Mouse (Mus musculus): Measurements from ENCODE around the gene Cct2. TPM values are rescaled to one million over a fixed set of nuclear protein-coding genes. Genes with fewer than 3 reads are reported as not detected.
"Not testable (repeated sequence)": the region's sequence is repeated elsewhere in the genome, so short reads cannot be mapped to it uniquely, and the experiment has no call there.

Cct2 gene
- total RNA-seq, 2 experiments from 2014 or later: 174 to 178 TPM

DNA sequence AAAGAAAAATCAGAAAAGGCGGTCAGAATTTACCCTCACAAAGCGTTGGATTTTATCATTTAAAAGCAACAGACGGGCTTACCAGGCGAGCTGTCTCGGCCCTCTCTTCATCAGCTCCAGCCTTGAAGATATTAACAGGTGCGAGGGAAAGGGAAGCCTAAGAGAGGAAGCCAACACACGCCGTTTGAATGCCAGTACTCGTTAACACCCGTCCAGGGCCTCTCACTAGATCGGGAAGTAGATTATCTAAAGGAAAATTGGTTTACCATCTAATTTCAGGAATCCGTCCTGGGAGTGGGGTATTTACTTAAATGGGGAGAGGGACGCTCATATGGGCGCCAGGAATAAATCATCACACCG is 740 bp downstream of the Cct2 start:
- no peak for DNase-seq (ENCODE audit: low spot score in 2 of 2)

DNA sequence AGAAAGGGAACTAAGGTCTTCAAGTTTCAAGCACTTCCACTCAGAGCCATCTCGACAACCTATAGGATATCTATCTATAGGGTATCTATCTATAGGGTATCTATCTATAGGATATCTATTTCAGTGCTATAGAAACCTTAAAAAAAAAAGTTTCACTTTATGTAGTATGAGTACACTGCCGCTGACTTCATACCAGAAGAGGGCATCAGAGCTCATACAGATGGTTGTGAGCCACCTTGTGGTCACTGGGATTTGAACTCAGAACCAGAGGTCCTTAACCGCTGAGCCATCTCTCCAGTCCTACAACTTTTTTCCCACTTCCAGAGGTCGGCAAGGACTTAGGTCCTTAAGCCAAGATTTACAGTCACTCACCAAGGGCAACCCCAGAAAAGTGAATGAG is 7.9 kb downstream of the Cct2 start:
- DNase-seq (ENCODE audit: low spot score in 2 of 2): no peak

DNA sequence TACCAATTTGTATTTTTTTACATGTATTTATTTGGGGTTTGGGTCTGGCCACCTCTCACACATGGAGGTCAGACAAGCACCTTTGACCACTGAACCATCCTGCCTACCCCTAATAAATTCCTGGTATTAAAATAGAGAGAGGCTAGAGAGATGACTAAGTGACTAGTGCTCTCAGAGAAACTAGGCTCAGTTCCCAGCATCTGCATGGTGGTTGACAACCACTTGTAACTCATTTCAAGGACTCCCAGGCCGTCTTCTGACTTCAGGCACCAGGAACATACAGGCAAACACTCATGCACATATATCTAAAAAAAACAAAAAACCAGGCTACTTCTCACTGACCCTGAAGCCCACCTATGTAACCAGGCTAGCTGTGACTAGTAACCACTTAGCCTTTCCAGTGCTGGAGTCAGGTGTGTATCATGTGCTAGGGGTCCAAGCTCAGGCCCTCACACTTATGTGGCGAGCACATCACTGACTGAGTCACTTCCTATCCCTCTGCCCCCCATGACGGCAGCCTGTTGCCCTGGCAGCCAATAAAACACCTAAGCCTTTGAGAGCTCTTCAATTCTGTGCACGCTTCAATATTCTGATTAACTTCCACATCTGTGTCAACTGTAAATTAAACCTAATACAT is 13.5 kb downstream of the Cct2 start:
- no peak for DNase-seq (ENCODE audit: low spot score in 2 of 2)

DNA sequence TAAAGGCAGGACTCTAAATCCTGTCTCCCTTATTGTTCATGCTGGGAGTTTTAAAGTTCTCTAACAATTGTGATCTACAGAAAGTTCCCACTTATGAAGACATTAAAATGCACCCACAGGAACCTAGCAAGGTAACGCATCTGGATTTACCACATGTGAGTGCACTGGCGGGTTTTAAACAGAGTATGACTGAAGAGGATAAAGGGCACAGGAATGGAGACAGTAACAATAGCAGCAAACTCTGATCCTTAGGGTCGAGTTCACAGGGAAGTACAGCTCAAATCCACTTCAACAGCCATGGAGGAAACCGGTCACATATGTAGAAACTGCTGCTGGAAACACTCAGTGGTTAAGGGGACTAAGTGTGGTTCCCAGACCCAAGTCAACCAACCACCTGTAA is 14.4 kb downstream of the Cct2 start:
- no peak for DNase-seq (ENCODE audit: low spot score in 2 of 2)

DNA sequence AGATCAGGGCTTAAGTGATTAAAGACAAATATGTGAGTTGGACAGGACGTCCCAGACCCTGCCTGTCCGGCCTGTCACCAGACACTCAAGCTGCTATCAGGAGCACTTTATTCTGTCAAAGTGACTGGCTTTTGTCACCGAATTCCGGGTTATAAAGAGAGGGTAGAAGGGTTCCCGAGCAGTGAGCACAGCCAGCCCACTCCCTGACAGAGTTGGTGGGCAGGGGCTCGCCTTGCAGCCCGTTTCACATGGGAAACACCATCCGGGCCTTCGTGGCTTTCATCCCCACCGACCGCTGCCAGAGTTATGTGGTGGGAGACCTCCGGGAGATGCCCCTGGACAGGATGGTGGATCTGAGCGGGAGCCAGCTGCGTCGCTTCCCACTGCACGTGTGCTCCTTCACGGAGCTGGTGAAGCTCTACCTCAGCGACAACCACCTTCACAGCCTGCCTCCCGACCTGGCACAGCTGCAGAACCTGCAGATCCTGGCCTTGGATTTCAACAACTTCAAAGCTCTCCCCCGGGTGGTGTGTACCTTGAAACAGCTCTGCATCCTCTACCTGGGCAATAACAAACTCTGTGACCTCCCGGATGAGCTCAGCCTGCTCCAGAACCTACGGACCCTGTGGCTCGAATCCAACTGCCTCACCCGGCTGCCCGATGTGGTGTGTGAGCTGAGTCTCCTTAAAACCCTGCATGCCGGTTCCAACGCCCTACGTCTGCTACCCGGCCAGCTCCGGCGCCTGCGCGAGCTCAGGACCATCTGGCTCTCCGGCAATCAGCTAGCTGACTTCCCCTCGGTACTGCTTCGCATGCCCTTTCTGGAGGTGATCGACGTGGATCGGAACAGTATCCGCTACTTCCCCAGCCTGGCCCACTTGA is 18.2 kb downstream of the Cct2 start, which contains the start of gene Lrrc10:
Gene Lrrc10 (plus strand): TSS at position 167 of the 882 bp plus-strand sequence.
- DNase-seq (ENCODE audit: low spot score in 2 of 2): peak; percentile 50 to 69

DNA sequence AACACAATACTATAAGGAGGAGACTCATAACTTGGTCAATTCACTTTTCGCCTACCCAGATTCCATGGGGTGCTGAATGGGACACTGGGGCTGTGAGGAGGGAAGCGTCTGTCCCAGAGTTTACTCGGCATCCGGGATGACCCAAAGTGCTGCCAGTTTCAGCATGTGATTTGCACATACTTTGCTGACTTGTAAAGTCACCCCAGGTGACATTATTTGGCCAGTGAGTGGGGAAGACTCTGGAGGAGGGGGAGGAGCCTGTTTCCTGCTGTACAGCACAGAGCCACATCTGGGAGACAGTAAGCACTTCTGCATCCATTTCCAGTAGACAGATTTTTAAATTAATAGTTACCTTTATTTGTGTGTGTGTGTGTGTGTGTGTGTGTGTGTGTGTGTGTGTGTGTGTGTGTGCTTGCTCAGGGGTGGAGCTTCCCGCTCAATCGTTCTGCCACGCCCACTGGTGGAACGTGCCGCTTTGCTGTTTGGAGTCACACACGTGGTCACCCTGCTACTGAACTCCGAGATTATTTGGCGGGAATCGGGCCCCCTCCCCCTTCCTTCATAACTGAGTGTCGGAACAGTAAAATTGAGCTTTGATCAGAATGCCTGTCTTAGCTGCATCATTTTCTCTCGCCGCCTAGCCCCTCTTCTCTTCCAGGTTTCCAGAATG is 20.0 kb downstream of the Cct2 start:
- DNase-seq (ENCODE audit: low spot score in 2 of 2): not testable (repeated sequence)

DNA sequence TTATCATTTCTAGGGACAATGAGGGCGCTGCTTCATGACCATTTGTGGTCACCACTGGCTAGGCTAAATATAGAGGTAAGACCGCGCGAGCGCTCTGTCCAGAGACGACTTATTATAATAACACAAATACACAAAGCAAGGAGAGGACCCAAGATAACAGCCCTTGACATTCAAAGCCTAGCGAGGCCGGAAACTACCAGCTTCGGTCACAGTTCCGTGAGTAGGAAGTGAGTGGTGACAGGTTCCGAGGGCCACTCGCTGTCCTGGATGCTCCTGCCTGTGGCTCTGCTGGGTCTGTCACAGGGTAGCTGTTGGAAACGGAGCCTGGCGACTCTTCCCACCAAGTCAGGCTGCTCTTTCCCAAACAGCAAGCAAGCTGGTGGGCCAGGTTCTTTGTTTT is 21.3 kb downstream of the Cct2 start:
- no peak for DNase-seq (ENCODE audit: low spot score in 2 of 2)

DNA sequence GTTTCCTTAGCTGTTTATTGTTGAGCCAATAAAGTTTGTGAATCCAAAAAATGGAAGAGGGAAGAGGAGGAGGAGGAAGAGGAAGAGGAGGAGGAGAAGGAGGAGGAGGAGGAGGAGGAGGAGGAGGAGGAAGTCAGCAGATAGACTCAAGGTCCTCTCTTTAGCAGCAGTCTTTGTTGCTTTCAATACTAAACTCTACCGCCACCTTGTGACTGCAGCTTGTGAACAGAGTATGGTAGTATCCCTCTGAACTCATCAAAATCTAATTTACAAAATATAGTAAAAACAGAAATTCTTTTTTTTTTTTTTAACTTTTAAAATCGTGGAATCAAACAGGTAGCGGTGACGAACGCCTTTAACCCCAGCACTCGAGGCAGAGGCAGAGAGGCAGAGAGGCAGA is 23.3 kb downstream of the Cct2 start:
- peak in 1 of 2 experiments; percentile 57 for DNase-seq (ENCODE audit: low spot score in 2 of 2)

DNA sequence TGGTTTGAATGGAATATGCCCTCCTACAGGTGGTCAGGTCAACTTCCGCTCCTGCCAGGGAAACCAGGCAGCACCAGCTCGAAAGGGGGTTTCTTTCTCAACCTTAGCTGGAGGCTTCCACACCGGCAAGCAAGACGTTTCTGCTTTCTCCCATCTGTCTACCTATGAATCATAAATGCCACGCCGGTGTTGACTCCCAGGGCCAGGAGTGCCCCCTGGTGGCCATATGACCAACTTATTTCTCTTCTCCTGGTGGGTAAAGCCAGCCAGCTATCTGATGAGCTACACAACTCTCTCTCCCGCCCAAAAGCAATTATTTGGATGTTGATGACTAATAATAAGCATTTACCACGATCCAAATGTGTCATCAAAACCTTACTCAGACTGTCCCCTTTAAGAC is 29.8 kb downstream of the Cct2 start:
- peak; percentile 76 to 90 for DNase-seq (ENCODE audit: low spot score in 2 of 2)

DNA sequence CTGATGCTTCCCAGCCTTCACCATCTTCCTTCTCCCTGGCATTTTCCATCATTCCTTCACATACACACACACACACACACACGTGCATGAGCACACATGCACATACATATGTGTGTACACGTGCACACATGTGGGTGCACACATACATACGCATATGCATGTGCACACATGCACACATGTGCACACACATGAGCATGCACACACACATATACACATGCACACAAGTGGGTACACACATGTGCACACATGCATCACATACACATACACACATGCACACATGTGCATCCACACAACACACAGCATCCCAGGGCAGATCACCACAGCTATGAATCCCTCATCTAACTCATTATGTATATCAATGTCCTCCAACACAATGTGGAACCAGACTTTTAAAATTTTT is 32.5 kb downstream of the Cct2 start:
- DNase-seq (ENCODE audit: low spot score in 2 of 2): no peak

DNA sequence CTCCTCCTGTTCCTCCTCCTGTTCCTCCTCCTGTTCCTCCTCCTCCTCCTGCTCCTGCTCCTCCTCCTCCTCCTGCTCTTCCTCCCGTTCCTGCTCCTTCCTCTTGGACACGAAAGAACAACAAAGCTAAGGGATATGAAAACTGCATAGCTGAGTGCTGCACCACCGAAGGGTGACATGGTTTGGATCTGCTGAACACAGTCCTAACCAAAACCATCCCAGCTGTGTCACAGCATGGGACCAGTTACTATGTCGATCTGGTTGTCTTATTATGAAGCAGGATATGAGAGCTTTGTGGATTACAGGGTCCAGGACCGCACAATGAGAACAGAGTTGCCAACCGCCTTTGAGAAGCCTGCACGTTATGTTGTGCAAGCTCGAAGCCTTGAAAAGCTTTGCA is 37.4 kb downstream of the Cct2 start:
- DNase-seq (ENCODE audit: low spot score in 2 of 2): no peak

DNA sequence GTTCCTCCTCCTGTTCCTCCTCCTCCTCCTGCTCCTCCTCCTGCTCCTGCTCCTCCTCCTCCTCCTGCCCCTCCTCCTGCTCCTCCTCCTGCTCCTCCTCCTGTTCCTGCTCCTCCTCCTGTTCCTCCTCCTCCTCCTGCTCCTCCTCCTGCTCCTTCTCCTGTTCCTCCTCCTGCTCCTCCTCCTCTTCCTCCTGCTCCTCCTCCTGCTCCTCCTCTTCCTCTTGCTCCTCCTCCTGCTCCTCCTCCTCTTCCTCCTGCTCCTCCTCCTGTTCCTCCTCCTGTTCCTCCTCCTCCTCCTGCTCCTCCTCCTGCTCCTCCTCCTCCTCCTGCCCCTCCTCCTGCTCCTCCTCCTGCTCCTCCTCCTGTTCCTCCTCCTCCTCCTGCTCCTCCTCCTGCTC is 37.8 kb downstream of the Cct2 start:
- DNase-seq (ENCODE audit: low spot score in 2 of 2): not testable (repeated sequence)

DNA sequence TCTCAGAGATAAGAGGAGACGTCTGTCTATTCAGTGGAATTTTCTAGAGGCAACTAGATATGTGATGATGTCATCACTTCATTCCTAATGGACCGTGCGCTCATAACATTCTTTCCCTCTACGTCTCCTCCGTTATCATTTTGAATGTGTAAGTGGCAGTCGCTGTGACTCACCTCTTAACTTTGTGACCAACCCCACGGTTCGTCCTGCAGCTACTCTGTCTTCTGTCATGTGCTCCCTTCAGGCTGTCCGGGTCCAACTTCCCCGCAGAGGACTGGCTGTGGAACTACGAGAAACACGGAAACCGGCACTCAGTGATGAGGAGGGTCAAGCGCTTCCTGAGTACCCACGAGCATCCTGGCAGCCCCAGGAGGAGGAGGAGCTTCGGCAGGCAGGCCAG is 39.9 kb downstream of the Cct2 start:
- DNase-seq (ENCODE audit: low spot score in 2 of 2): no peak

DNA sequence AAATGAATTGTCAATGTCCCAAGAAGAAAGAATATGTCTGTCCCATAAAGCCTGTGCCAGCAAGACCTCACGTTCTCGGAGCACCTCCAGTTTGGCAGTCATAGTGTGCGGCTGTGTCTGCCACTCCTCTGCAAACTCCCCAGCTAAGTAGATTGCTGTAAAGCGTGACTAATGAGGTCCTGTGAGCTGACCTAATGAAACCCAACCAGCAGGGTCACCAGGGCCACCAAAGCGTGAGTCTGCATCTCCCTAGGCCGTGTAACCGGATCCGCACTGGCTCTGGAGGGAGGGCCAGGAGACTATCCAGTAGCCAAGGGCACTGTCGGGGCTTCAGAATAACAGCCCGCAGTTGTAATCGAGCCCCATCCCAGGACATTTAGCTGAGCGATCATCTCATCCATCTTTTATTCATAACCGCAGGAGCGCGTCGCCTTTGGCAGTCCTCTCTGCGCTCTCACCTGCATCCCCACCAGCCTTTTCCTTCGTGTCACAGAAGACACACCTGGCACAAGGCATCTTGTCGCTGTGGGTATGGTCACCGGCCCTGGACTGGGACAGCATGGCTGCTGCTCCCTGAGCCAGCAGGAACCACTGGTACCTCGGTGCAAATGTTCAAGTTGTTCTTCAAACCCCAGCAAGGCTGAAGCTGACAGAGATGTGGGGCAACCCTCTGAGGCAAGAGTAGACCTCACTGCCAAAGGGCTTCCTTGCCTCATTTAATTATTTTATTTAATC is 42.4 kb downstream of the Cct2 start:
- no peak for DNase-seq (ENCODE audit: low spot score in 2 of 2)

DNA sequence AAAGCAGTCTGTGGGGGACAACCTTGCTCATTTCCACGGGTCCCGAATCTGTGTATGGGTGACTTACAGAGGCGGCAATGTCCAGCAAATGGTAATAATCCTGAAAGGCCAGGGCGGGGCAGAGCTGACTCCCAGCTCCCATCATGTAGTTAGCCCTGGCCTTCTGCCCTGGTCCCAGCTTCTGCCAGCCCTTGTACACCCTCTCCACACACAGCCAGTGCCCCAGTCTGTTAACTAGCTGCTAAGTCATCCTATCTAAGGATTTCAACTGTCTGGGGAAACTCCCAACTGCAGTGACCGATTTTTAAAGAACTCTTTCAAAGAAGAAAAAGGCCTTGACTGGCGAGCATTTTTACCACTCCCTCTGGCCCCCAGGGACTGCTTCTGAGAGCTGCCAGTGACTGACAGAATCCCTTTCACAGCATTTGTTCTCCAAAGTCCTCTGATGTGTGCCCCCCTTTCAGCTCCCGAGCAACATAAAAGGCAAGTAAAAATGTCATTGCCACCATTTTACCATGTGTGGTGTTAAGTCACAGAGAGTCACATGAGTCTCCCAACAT is 45.3 kb downstream of the Cct2 start:
- DNase-seq (ENCODE audit: low spot score in 2 of 2): no peak

DNA sequence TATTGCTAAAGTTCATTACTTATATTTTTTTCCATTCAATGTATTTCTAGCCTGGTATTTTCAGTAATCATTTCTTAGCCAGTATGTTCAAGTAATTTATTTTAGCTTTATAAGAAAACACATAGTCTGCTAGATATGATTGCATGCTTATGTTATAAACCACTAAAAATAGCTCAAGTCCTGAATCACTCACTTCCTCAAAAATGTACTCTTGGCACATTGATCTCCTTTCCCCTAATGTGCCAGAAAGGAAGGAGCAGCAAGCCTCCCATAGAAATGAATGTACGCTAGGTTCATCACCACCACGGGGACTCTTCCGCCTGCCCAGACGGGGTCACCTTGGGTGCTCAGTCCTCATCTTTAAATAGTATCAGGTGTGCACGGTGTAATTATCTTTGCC is 49.0 kb downstream of the Cct2 start:
- no peak for DNase-seq (ENCODE audit: low spot score in 2 of 2)

DNA sequence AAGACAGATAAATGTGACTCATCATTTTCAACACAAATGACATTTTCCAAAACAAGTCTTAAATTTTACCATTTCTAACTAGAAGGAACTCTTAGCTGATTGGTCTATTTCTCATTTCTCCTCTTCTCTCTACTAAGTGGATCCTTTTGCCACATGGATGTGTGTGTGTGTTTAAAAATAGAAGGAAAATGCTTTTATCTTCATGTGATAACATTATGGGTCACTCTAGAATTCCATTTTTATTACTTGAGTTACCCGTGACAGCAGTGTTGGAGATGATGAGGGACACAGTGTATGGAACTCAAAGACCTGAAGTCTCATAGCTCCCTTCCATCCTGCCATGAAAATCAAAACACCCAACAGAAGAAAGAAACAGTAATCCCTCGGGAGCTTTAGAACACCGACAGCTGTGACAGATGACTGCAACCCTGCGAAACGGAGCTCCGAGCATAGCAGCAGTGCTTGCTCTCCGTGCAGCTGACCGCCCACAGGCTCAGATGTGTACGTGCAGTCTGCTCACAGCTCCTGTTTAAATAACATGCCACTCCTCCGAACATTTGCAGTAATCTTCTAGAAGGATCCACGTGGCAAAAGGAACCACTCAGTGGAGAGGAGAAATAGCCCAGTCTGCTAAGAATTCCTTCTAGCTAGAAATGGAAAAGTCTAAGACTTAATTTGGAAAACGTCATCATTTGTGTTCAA is 49.8 kb downstream of the Cct2 start:
- DNase-seq (ENCODE audit: low spot score in 2 of 2): peak in 1 of 2 experiments; percentile 58

DNA sequence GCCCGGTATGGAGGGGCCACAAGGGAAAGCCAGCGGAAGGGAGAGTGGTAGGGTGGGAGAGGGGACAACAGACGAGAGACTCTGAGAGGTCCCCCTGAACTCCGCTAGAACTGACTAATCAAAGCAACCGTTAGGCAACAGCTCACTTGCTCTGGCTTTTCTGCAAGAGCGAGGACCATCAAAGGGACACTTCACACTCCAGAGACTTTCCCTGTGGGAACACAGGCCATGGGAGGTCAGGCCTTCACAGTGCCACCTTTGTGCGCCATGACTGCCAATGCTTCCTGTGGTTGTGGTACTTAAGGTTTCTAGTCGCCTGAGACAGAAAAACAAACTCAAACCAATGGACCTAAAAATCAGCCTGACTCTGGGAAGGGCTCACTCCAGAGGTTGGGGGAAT is 52.6 kb downstream of the Cct2 start:
- DNase-seq (ENCODE audit: low spot score in 2 of 2): no peak

DNA sequence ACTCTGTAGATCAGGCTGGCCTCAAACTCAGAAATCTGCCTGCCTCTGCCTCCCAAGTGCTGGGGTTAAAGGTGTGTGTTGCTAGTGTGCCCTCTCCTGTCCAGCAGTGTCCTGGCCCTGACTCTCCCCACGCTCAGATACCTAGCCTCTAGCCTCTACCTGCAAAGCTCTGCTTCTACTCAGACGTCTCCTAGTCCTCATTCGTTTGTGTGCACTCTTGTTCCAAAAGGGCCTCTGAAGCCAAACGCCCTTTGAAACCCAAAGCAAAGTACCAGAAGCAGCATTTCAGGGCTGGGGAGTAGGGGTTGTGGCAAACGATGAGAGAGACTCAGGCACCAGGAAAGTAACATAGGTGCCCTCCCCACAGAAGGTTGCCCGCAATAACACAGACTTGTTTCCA is 53.9 kb downstream of the Cct2 start:
- DNase-seq (ENCODE audit: low spot score in 2 of 2): no peak

DNA sequence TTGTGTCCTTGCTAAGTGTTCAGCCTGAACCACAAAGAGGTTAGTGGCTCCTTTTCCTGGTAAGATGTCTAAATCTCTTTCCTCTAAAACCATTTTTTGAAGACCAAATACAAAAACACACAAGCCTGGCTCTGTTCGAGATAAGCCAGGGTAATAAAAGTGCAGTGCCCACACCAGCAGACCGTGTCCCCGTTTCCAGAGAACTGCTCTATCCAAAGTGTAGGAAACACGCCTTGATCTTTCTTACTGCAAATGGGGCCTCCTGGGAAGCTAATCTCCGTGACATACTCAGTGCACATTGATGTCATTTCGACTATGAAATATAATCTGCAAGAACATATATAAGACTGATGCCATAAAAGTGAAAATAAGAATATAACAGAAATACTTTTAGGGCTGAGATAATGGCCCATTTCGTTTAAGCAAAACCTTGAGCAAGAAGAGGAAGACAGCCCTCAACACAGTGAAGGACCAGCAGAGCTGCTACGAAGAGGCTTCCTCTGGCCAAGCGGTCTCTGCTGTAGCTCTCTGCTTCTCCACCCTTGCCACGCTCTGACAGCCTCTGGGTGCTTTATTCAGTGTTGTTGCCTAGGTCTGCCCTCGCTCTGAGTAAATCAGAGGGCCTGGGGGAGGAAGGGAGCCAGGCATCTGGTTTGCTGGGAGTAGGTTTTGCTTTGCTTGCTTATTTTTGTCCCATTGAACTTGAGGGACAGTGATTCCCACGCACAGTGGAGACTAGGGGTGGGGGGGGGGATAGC is 57.7 kb downstream of the Cct2 start:
- DNase-seq (ENCODE audit: low spot score in 2 of 2): no peak
